ENCODE assay signal across 30 mouse cellular contexts in the genomic region with DNA sequence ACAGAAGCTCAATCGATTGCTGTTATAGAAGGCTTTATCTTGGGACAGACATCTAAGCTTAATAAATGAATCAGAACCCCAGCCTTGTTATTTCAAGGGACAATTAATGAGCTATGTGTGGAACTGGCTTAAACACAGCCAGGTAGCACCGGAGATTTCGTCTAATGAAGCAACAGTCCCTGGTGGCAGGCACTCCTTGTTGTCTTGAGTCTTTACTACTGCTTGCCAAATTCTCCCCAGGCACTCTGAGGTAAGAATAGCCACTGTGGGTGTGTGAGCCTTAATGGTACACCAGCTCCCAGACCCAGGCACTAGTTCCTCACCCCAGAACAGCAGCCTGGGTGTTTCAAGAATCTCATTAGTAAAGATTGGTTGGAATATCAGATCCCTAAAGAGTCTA. TPM values are rescaled to one million over a fixed set of nuclear protein-coding genes. Genes with fewer than 3 reads are reported as not detected.
DNase-seq lines count a peak whose midpoint lies in the region; ATAC-seq lines count a peak whose summit lies in the region.
"Had no signal": no experiment of that assay in that cellular context is flagged by ENCODE, and none has a peak within 500 bp of the region (broad histone marks: within the 10 kb centered on the region; RNA-seq: fewer than 3 reads in every experiment).

No protein-coding gene starts in this region.

- WGBS in embryonic facial prominence, embryonic 15.5 days: 83% methylated on average over 3 of the region's 3 CpGs

- no peak overlapping the region for H3K9ac ChIP-seq in embryonic facial prominence, embryonic 15.5 days
- H3K9ac ChIP-seq: embryonic facial prominence, embryonic 13.5 days; forebrain, embryonic 12.5 days; forebrain, embryonic 15.5 days; heart, embryonic 13.5 days; hindbrain, embryonic 15.5 days; intestine, embryonic 15.5 days had no signal

- H3K4me2 ChIP-seq in embryonic facial prominence, embryonic 15.5 days (replicated peaks): no peak overlapping the region
- H3K4me2 ChIP-seq: embryonic facial prominence, embryonic 13.5 days; forebrain, embryonic 12.5 days; forebrain, embryonic 15.5 days; heart, embryonic 13.5 days; hindbrain, embryonic 15.5 days; intestine, embryonic 15.5 days had no signal

- peak; percentile 69; the same call in 1 of the 2 replicates for ATAC-seq in frontal cortex, adult (ENCODE audit: low TSS enrichment)
- ATAC-seq in embryonic facial prominence, embryonic 15.5 days (ENCODE audit: insufficient number of reproducible peaks, low FRiP score, low TSS enrichment, low read depth): 0 out of 2 replicates have a peak, but pooled peaks have one; percentile 25
- ATAC-seq in inflammation-experienced regulatory T-cells, adult 6 months: no peak
- ATAC-seq: forebrain, embryonic 15.5 days; intestine, embryonic 15.5 days; Patski had no signal

- H3K27ac ChIP-seq in embryonic facial prominence, embryonic 15.5 days (replicated peaks): no peak overlapping the region
- H3K27ac ChIP-seq: embryonic facial prominence, embryonic 13.5 days; forebrain, embryonic 12.5 days; forebrain, embryonic 15.5 days; heart, adult 2 months; heart, embryonic 10.5 days; heart, embryonic 13.5 days; hindbrain, embryonic 15.5 days; intestine, embryonic 15.5 days had no signal

- peaks cover 8% of the 10 kb centered on the region for H3K4me1 ChIP-seq in embryonic facial prominence, embryonic 15.5 days
- H3K4me1 ChIP-seq: forebrain, embryonic 12.5 days; forebrain, embryonic 15.5 days; heart, embryonic 10.5 days; heart, embryonic 13.5 days; hindbrain, embryonic 15.5 days; intestine, embryonic 15.5 days had no signal

- no peak overlapping the region for H3K4me3 ChIP-seq in embryonic facial prominence, embryonic 15.5 days (replicated peaks)
- H3K4me3 ChIP-seq: embryonic facial prominence, embryonic 13.5 days; forebrain, embryonic 12.5 days; forebrain, embryonic 15.5 days; heart, adult 2 months; heart, embryonic 10.5 days; heart, embryonic 13.5 days; hindbrain, embryonic 15.5 days; intestine, embryonic 15.5 days had no signal

- no peak for DNase-seq in frontal cortex, postnatal 14 days (ENCODE audit: low spot score in 2 of 2)
- DNase-seq in right cerebral cortex, adult 18-20 months: peak; percentile 29
- no peak for DNase-seq in right cerebral cortex, postnatal 10 days (ENCODE audit: low spot score in 2 of 2)
- DNase-seq in telencephalon, adult 2 months (ENCODE audit: low read depth, low spot score): peak; percentile 19
- DNase-seq: adrenal gland, postnatal 10 days; adrenal gland, postnatal 36 days; B cell, adult 2 months; cerebellum, adult 11 months; cerebellum, adult 2 months; cerebellum, adult 9-11 months; cerebellum, postnatal 25 days; gastrocnemius, postnatal 25 days; heart, adult 2 months; heart, postnatal 14 days; heart, postnatal 4 days; kidney, adult 11 months had no signal

- H3K9me3 ChIP-seq in embryonic facial prominence, embryonic 15.5 days (replicated peaks): no peaks in the 10 kb centered on the region
- H3K9me3 ChIP-seq: embryonic facial prominence, embryonic 13.5 days; forebrain, embryonic 12.5 days; forebrain, embryonic 15.5 days; G1E; heart, embryonic 10.5 days; heart, embryonic 13.5 days; hindbrain, embryonic 15.5 days; intestine, embryonic 15.5 days had no signal

- H3K27me3 ChIP-seq in embryonic facial prominence, embryonic 15.5 days: no peaks in the 10 kb centered on the region
- H3K27me3 ChIP-seq: embryonic facial prominence, embryonic 13.5 days; forebrain, embryonic 12.5 days; forebrain, embryonic 15.5 days; hindbrain, embryonic 15.5 days; intestine, embryonic 15.5 days had no signal

- no peaks in the 10 kb centered on the region for H3K36me3 ChIP-seq in embryonic facial prominence, embryonic 15.5 days
- H3K36me3 ChIP-seq: embryonic facial prominence, embryonic 13.5 days; forebrain, embryonic 12.5 days; forebrain, embryonic 15.5 days; G1E; heart, embryonic 10.5 days; heart, embryonic 13.5 days; hindbrain, embryonic 15.5 days; intestine, embryonic 15.5 days had no signal

RNA-seq across cellular contexts. Expression of gene Ccdc27, which starts 8.9 kb away (rescaled TPM):
- polyA plus RNA-seq in embryonic facial prominence, embryonic 15.5 days (2015; fragmentation: Nextera tagmentation; extraction: Ambion mirVana): 0.15 and 0.20 TPM in 2 replicates
- polyA plus RNA-seq in inflammation-experienced regulatory T-cells, adult 6 months (2017; shearing (Covaris generic)): not detected
- polyA plus RNA-seq: cerebellum, adult 2 months; embryonic facial prominence, embryonic 13.5 days; forebrain, embryonic 12.5 days; forebrain, embryonic 15.5 days; G1E; heart, adult 2 months; heart, embryonic 10.5 days; heart, embryonic 13.5 days; heart, embryonic 16.5 days; hindbrain, embryonic 11.5 days; hindbrain, embryonic 15.5 days; intestine, embryonic 15.5 days had no signal

RNA-seq across cellular contexts. Expression of gene Smim1, which starts 25.4 kb away (rescaled TPM):
- 28.4 TPM in 2 replicates for polyA plus RNA-seq in embryonic facial prominence, embryonic 15.5 days (2015; fragmentation: Nextera tagmentation; extraction: Ambion mirVana)
- 1 to 10 TPM in 1 of 3 experiments, under 1 TPM in 1, not detected in 1; 0.66 to 1.3 TPM for polyA plus RNA-seq in inflammation-experienced regulatory T-cells, adult 6 months (2017; shearing (Covaris generic))

RNA-seq across cellular contexts. Expression of gene Lrrc47, which starts 39.9 kb away (rescaled TPM):
- 21.3 and 23.1 TPM in 2 replicates for polyA plus RNA-seq in embryonic facial prominence, embryonic 15.5 days (2015; fragmentation: Nextera tagmentation; extraction: Ambion mirVana)
- 1 to 10 TPM; 4.8 to 6.2 (median 6.2) TPM for polyA plus RNA-seq in inflammation-experienced regulatory T-cells, adult 6 months (2017; shearing (Covaris generic))

Comparison
In these comparisons a context has a peak if more than half of its experiments do, and no peak if none do; other contexts are left out.
1. DNase-seq: peak in right cerebral cortex, adult 18-20 months (single experiment) and telencephalon, adult 2 months (single experiment); none in frontal cortex, postnatal 14 days (0 of 2) and right cerebral cortex, postnatal 10 days (0 of 2).
2. RNA of gene Smim1, which starts 25.4 kb away (polyA plus RNA-seq): 28.4 TPM in embryonic facial prominence, embryonic 15.5 days; 0.66 to 1.3 TPM in inflammation-experienced regulatory T-cells, adult 6 months; every median in the first group is over 10 times any median in the second.